Mouse (Mus musculus) small intestine, adult 2 months (tissue): ENCODE data around the gene Fbxo47.

Source experiments
- CTCF ChIP-seq: fragments of 200-500 bp; IDR thresholded peaks from 2 replicates; pipeline ENCODE4 v1.5.1; 2012; ENCODE audit warnings: low read depth, mild to moderate bottlenecking, control low read depth, inconsistent platforms, low read length, moderate library complexity, mixed read lengths; ENCODE audit not compliant: insufficient replicate concordance, insufficient read length; ENCODE audit errors: extremely low read depth
- POLR2A ChIP-seq: fragments of 200-500 bp; IDR thresholded peaks from 2 replicates; pipeline ENCODE4 v1.6.1; 2012; ENCODE audit warnings: low read depth, mild to moderate bottlenecking, control low read depth, inconsistent platforms, low read length, moderate library complexity

GRCm38 (mm10) chr11:97817379-97817778 lies 66.6 kb downstream of the Fbxo47 start:
- TF ChIP-seq CTCF (no peak), POLR2A (no peak)
